Mouse (Mus musculus) kidney, postnatal 25 days (tissue): ENCODE data around the gene Tenm1.

Experiments
- DNase-seq, 2 experiments: peaks; one replicate each; pipeline ENCODE4 v3.0.0; 2021; ENCODE audit warnings: mixed read lengths in 2 of 2

The Tenm1 gene

DNA sequence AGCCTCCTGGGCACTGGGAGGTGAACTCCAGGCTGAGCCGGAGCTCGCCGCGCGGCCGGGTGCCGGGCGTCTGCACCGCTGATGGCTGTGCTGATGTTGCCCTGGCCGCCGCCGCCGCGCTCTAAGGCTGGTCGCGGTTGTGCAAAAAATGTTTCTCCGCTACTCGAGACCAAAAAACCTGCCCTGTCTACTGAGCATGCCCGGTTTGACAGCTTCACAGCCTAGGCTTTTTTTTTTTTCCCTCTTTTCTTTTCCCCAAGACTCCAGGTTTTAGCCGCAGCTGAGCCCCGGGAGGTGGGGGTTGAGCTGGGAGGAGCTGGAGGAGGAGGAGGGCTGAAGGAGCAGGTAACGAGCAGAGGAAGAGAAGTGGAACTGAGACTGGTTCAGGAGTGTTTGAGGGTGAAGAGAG is at the start of gene Tenm1:
Gene Tenm1 (minus strand): TSS at position 272 of the 409 bp plus-strand sequence.
- DNase-seq = peak in 1 of 2 experiments; percentile 29

DNA sequence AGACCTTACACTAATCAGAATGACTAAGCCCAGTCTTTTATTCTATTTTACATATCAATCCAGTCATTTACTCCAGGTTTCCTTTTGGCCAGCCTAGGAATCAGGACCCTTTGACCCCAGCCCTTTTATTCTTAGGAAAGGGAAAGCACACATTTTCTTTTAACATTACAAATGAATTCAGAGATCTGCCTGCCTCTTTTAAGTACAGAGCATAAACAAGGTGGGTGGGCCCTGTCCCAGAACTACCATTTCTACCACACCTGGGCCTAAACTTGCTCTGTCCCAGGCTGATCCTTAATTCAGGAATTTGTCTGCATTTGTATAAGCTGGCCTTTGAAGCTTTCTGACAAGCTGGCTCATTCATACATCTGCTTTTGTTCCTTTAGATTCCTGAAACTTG is 38.4 kb upstream of the Tenm1 start:
- DNase-seq = no peak

- no peak for DNase-seq
Measured at GRCm38 (mm10) chrX:43430581-43430980, 1.7 kb upstream of the Tenm1 start.

GRCm38 (mm10) chrX:43429982-43430531 is 1.1 kb upstream of the Tenm1 start:
- no peak for DNase-seq

- DNase-seq = no peak
Measured at GRCm38 (mm10) chrX:43429337-43429736, 411 bp upstream of the Tenm1 start.

DNA sequence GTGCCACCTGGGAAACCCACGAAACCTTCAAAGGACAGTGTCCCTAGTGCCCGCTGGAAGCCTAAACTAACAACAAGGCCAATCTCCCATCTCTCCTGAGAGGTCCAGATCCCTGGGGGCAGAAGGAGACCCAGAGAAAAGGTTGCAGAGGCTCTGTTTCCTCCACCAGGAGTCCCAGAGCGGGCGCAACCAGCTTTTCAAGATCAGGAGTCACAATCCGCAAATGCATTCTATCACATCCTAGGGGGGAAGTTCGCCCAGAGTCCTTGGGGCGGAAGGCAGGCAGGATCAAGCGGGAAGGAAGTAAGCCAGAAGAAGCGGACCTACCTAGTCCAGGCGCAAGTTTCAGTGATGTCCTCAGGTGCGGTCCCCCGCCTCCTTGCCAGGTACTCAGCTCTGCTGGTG is 963 bp downstream of the Tenm1 start:
- no peak for DNase-seq

GRCm38 (mm10) chrX:43427111-43427510 is 1.8 kb downstream of the Tenm1 start:
- peak in 1 of 2 experiments; percentile 30 for DNase-seq

GRCm38 (mm10) chrX:43397957-43398356 is 31.0 kb downstream of the Tenm1 start:
- DNase-seq = no peak

DNA sequence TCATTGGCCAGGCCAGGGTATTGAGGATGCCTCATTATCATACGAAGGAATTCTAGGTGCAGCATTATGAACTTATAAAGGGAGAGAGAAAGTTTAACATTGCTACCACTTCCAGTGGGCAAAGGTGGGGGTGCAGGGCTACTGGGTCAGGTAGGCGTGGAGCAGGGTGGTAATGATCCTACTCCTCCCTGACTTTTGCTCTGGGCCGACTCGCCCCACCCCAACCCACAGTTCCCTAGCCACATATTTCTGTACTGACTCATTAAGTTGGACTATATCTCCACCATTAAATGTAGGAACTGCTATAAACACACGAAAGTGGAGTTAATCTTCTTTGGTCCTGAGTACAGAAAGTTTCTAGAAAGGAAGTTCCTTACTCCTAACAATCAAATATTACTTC is 40.8 kb downstream of the Tenm1 start:
- no peak for DNase-seq

DNA sequence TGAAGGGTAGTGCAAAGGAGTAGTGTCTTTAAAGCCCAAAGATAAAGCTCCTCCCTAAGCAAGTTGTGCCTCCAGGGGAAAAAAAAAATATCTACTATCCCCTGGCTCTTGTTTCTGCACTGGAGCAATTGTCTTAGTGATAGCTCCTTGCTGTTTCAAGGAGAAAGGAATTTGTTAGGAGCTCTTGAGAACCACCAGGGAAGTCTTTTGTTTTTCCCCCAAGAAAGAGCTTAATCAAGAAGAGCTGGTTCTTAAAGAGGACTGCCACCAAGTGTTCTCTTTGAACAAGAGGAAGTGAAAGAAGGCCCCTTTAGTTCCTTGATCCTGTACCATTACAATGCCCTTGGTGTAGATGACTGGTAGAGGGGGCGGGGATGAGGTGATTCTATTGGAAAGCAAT is 56.4 kb downstream of the Tenm1 start:
- no peak for DNase-seq

GRCm38 (mm10) chrX:43319351-43319750 is 109.6 kb downstream of the Tenm1 start:
- DNase-seq = no peak

DNA sequence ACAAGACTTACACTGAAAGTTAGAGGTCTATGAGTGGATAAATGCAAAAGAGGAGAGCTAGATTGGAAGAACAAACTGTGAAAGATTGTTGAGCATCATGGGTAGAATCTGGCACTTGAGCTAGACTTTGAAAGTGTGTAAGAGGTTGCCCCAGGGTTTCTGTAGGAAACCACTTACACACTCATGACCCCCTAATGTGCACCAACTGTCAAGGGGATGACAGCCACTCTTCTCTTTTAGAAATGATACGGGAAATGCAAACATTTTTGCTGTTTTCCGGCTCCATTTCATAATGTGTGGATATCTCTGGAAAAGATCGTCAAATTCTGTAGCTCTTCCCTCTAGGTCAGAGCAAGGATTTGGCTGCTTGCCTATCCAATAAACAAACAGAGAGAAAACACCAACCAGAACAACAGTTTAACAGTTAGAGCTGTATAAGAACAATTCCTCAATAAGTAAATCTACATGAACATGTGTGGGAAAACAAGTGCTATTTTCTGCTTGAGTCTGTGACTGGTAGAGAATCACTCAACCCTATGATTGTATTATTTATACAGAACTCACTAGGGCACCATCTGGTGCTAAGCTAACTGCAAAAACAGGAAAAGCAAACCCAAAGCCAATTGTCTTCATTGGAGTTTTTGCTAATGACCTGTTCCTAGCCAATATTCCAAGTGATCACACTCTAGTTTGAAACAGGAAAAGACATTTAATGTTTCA is 111.0 kb downstream of the Tenm1 start:
- DNase-seq = no peak

- DNase-seq = no peak
Measured at GRCm38 (mm10) chrX:43235844-43236243, 193.1 kb downstream of the Tenm1 start.

DNA sequence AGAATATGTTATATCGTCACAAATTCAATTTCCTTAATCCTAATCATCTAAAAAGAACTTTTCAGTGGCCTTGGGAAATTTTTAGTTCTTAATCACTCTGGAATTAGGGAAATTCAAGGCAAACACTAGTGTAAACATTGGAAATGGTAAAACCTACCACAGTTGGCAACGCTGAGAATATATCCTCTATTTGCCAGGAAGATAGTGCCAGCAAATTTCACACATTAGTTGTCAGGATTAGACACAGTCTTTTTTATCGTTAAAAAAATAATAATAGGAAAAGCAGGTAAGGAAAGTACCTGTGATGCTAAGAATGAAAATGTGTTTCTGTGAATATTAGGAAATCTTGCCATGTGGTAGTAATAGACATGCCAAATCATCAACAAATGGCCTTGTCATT is 223.9 kb downstream of the Tenm1 start:
- DNase-seq = no peak

DNA sequence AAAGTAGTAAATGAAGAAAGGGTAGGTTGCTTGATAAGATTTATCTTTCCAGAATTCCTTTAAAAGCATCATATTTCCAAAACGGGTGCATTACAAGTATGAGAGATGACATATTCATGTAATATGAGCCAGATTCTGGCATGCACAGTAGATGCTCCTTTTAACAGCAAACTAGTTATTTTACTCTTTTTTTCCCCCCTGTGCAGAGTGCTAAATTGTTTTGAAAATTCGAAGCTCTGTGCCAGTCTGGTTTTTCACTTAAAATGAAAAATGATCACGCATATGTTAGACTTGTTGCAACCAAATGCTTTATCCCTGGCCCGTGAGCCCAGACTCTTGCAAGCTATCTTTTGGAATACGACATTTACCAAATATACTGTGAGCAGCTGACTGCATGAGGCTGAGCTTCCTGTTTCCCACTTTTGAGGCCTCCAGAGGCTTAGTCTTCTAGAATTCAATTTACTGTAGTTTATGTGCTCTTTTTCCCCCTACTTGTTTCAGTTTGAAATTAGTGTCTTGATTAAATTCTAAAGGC is 226.6 kb downstream of the Tenm1 start:
- DNase-seq = no peak

DNA sequence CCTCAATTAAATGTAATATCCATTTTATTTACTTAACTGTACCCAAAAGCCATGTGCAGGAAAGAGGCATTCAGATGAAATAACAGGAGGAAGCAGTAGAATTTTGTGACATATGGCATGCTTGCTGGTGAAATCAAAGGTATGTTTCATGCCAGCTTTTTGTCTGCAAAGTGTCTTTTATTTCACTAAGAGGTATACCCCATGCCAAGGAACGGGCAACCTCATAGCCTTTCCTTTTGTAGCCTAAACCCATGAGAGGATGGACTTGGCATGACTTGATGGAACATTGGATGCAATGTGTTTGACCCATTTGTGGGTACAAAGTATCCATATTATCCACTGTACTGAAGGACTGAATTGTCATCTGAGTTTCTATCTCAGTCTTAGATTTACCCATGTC is 246.0 kb downstream of the Tenm1 start:
- no peak for DNase-seq

- DNase-seq = no peak
Measured at GRCm38 (mm10) chrX:43151561-43151960, 277.4 kb downstream of the Tenm1 start.

GRCm38 (mm10) chrX:43129696-43130095 is 299.2 kb downstream of the Tenm1 start:
- no peak for DNase-seq

DNA sequence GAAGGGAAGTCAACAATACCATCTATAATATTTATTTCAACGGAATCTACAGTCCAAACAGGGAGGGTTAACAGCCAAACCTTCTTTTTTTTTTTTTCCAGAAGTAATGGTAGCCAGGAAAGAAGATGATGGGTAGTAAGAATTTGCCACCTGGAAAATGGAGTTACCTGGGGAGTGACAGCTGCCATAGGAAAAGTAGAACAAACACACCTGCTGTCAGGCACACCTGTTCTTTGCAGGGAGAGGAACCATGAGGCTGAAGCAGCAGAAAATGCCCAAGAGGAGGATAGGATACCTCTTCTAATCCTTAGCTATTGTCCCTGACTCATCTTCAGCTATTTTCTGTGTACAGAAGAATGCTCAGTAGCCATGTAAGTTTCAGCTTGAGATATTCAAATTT is 306.4 kb downstream of the Tenm1 start:
- no peak for DNase-seq

- DNase-seq = no peak
Measured at GRCm38 (mm10) chrX:43122001-43122400, 306.9 kb downstream of the Tenm1 start.

- no peak for DNase-seq
Measured at GRCm38 (mm10) chrX:42986100-42986499, 442.8 kb downstream of the Tenm1 start.

- DNase-seq = peak in 1 of 2 experiments; percentile 2
Measured at GRCm38 (mm10) chrX:42973562-42973961, 455.4 kb downstream of the Tenm1 start.

GRCm38 (mm10) chrX:42967611-42968010 is 461.3 kb downstream of the Tenm1 start:
- no peak for DNase-seq

DNA sequence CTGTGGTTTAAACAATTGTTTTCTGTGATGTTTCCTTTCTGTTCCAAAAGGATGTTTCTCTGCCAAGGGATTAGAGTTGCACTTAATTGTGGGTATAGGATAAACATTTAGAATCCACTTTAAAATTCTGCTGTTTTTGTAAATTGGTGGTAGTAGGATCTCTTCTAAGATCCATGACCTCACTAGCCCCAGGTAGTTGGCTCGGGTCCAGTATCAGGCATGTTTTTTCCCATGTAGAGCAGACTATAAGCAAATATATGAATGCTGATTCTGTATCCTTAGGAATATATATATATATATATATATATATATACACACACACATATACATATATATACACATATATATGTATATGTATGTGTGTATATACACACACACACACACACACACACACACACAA is 567.2 kb downstream of the Tenm1 start:
- DNase-seq = peak in 1 of 2 experiments; percentile 27

DNA sequence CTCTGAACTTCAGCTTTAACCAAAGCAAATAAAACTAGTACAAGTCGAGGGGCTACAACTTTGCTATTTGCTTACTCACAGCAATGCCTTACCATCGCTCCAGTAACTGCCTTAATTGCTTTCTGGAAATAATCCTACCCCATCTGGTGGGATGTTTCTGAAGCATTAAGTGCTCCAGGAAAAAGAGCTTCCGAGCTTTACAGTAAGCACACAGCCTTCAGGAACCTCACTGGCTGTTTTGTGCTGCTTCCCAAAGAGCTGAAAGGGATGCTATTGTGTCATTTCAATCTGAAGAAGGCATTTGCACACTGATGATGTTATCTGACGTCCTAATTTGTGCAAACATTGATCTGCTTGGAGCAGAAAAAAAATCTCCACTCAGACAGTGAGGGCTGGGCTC is 647.4 kb downstream of the Tenm1 start:
- DNase-seq = no peak
